Mouse (Mus musculus): ENCODE data around the gene Cwc27. TPM values are rescaled to one million over a fixed set of nuclear protein-coding genes. Genes with fewer than 3 reads are reported as not detected.
A peak's percentile ranks its signal among the peaks of the same experiment; 100 is the strongest.

The Cwc27 gene
- 10 to 100 TPM; 19.3 to 19.7 TPM for total RNA-seq (2021)
- long read RNA-seq, experiment 1, transcript Cwc27-201 (14 exons, 2,071 nt), result major isoform, 27 of 42 reads
- long read RNA-seq, experiment 1, partial matches to known transcripts, result 3 of 42 reads
- long read RNA-seq, experiment 1, other reads (novel, unspliced or antisense), result 12 of 42 reads
- long read RNA-seq, experiment 2, transcript Cwc27-201 (14 exons, 2,071 nt), result major isoform, 18 of 28 reads
- long read RNA-seq, experiment 2, partial matches to known transcripts, result 4 of 28 reads
- long read RNA-seq, experiment 2, other reads (novel, unspliced or antisense), result 6 of 28 reads

GRCm38 (mm10) chr13:104816635-104817571 lies at the start of gene Cwc27:
TSS of gene Cwc27 (minus strand) at chr13:104817142.
- DNase-seq (ENCODE audit: low spot score in 2 of 2), result peak; percentile 72 to 79

DNA sequence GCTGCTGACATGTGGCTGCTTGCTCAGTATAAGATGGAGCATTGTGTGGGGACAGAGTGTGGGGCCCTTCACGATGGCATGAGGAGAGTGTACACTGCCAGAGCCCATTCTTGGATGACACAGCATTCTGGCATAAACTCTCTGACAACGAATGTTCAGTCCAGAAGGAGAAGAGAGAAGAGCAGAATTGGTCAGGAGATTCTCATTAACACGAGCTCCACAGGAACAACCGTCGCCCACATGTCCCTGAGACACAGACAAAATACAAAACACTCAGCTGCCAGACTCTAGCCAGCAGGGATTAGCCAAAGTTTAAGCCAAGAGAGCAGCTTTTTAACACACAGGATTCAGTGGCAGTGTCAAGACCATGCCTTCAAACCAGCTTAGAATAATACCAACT lies 49.8 kb upstream of the Cwc27 start:
- DNase-seq (ENCODE audit: low spot score in 2 of 2), result no peak

DNA sequence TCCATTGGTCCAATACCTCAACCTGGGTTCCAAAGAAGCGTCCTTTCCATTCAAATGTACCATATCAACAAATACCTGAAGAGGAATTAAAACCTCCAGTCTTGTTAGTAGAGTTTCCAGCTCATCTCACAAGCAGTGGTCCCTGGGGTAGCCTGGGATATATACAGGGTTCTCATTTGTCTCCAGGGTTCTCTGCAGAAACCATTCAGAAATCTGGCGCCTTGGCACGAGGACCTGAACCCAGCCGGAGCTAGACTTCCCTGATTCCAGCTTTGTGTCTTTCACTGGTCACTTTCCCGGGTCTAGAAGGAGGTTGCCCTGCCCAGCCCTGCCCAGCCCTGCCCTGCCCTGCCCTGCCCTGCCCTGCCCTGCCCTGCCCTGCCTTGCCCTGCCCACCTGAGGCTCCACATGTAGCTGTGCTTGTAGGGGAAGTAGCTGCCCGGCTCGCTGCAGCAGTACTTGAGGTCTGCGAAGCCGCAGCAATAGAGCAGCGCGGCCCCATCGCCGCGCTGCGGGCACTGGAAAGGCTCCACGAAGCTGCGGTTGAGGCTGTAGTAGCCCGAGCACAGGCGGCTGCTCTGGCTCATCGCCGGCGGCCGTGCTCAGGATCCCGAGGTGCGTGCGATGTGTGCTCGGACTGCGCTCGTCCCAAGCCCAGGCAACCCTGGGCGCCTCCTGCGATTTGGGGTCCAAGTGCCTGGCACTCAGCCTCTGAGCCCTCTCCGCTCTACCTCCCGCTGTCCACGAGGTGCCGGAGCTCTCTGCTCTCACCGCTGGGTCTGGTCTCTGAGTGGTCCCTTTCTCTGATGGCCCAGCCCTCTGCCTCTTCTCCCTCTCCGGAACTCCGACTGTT lies 46.4 kb upstream of the Cwc27 start, which contains the start of gene Shisal2b:
Shisal2b (minus strand) TSS at position 767 of the 853 bp plus-strand sequence.
- DNase-seq (ENCODE audit: low spot score in 2 of 2), result peak; percentile 11 to 30

GRCm38 (mm10) chr13:104853645-104854044 lies 36.7 kb upstream of the Cwc27 start:
- DNase-seq (ENCODE audit: low spot score in 2 of 2), result no peak

DNA sequence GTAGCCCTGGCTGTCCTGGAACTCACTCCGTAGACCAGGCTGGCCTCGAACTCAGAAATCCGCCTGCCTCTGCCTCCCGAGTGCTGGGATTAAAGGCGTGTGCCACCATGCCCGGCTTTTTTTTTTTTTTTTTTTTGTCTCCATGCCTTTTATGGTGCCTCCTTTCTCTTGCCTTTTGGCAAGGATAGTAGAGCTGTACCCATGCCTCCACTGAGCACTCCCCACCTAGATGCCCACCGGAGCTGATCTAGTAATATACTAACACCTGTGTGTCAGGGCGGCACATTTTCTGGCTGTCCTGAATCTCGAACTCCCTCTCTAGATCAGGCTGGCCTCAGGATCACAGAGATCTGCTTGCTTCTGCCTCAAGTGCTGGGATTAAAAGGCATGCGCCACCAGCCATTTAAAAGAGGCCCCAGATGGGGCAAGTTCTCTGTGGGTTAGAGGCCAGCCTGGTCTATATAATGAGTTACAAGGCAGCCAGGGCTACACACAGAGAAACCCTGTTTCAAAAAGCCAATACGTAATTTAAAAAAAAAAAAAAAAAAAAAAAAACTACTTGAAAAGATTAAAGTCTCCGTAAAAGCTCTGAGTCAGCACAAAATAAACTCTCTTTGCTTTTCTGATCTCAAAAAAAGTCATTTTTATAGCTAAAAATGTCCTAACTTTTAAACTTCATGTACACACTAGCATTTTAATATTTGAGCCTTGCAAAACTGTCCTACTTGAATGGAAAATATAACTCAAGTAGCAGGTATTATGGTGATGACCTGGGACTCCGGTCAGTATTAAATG lies 26.6 kb upstream of the Cwc27 start:
- DNase-seq (ENCODE audit: low spot score in 2 of 2), result no peak

DNA sequence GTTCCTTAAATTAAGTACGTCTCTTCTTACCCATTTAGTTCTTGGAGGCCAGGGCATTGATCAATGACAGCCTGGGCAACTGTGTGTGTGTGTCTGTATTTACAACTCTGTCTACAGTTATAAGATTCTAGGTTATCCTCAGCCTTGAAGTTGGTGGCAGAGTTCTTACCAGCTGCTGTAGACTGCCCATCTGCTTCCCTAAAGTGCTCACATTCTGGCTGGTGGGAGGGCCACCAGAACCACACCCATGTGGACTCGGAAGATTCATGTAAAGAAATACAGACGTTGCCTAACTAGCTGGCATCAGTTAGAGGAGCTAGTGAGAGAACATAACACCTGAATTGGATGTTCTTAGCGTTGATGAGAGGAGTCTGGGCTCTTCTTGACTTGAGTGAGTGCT lies 25.0 kb upstream of the Cwc27 start:
- no peak for DNase-seq (ENCODE audit: low spot score in 2 of 2)

DNA sequence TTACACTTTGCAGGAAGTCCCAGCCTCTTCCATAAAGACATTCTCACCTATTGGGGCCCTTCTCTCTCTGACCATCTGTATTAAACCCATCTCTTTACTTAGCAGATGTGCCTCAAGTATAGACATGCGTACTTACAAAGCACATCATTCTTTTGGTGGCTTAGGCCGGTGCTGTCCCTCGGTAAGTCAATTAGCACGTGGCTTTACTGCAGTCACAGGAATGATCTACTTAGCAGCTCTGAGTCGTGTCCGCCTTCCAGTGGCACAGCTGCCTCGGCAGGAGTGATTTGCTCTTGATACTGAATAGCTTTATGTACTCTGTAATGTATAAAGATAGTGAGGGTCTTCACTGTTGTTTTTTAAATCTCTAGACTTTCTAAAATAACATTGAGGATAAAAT lies 20.7 kb upstream of the Cwc27 start:
- DNase-seq (ENCODE audit: low spot score in 2 of 2), result no peak

GRCm38 (mm10) chr13:104832811-104833210 lies 15.9 kb upstream of the Cwc27 start:
- peak; percentile 31 to 46 for DNase-seq (ENCODE audit: low spot score in 2 of 2)

GRCm38 (mm10) chr13:104825470-104825869 lies 8.5 kb upstream of the Cwc27 start:
- no peak for DNase-seq (ENCODE audit: low spot score in 2 of 2)

GRCm38 (mm10) chr13:104822411-104822838 lies 5.5 kb upstream of the Cwc27 start:
- DNase-seq (ENCODE audit: low spot score in 2 of 2), result no peak

GRCm38 (mm10) chr13:104821908-104822307 lies 5.0 kb upstream of the Cwc27 start:
- no peak for DNase-seq (ENCODE audit: low spot score in 2 of 2)

- DNase-seq (ENCODE audit: low spot score in 2 of 2), result no peak
Observed at GRCm38 (mm10) chr13:104821192-104821591, 4.2 kb upstream of the Cwc27 start.

DNA sequence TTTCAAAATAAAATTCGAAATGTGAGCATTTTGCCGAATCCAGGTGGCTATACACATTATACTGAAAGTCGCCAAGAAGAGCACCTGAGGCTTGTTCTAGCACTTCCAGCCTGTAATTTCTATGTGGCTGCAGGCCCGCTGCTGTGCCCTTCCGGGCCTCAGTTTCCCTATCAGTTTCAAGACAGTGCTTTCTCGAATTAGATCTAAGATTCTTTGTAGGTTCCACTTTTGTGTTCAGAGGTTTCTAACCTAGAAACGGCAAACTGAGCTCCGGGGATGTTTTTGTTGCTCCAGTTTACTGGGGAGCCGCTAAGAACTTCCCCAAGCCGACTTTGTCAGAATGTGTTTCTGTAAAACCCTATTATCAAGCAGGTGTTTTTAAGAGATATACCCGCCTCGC lies 754 bp upstream of the Cwc27 start:
- DNase-seq (ENCODE audit: low spot score in 2 of 2), result no peak

DNA sequence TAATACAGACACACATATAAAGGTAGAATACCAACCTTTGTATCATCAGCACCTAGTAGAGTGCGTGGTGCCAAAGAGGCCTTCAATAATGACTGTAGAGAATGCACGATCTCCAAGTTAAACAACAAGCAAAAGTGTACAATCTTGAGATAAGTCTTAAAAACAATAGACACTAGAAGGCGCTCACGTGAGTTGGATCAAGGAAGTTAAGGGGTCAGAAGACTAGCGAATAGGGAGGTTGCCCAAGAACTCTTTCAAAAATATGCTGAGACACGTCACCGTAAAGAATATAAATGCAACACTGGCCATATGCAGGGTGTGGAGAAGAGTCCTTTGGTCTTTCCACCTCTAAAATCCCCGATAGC lies 690 bp downstream of the Cwc27 start:
- no peak for DNase-seq (ENCODE audit: low spot score in 2 of 2)

DNA sequence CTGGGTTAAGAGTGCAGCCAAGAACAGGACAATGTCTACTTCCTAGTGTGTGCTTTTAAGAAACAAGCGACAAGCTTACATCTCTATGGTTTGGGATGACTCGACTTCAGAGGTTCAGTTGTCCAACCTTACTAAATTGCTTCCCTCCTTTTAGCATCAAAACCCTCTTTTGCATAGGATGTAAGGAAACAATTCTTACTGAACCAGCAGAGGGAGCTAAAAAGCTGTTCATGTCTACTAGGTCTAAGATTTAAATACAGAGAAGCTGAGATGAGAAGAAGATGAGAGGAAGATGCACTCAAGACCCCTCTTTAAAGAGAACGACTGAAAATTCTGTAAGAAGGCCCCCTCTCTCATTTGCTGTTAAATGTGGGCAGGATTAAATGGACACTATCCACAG lies 11.3 kb downstream of the Cwc27 start:
- no peak for DNase-seq (ENCODE audit: low spot score in 2 of 2)

- no peak for DNase-seq (ENCODE audit: low spot score in 2 of 2)
Observed at GRCm38 (mm10) chr13:104799566-104800182, 17.3 kb downstream of the Cwc27 start.

- no peak for DNase-seq (ENCODE audit: low spot score in 2 of 2)
Observed at GRCm38 (mm10) chr13:104799067-104799466, 17.9 kb downstream of the Cwc27 start.

GRCm38 (mm10) chr13:104794421-104794820 lies 22.5 kb downstream of the Cwc27 start:
- no peak for DNase-seq (ENCODE audit: low spot score in 2 of 2)

DNA sequence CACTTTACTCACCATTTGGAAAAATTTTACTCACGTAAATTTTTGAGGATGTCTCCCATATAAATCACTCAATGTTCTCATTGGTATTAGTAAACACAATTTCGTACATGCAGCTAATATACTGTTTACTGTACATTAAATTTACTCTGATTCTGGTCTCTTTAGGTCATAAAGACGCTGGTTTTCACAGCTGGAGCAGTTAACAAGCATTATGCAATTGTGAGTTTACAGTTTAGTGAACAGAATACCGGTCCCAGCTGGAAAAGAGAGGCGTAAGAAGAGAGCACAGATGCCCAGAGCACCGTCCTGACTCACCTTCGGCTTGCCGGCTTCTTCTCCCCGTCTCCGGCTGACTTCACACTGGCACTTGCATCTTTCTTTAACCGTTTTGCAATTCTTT lies 24.8 kb downstream of the Cwc27 start, which contains the start of gene Srek1ip1:
Srek1ip1 (plus strand) TSS at position 301 of the 400 bp plus-strand sequence.
- DNase-seq (ENCODE audit: low spot score in 2 of 2), result no peak

- DNase-seq (ENCODE audit: low spot score in 2 of 2), result peak in 1 of 2 experiments; percentile 11
Observed at GRCm38 (mm10) chr13:104789663-104790062, 27.3 kb downstream of the Cwc27 start.

All from left cerebral cortex, adult 18-20 months (tissue).